Mouse (Mus musculus) ES-Bruce4 (cell line): Measurements from ENCODE around the gene Ddx56. TPM values are rescaled to one million over a fixed set of nuclear protein-coding genes. Genes with fewer than 3 reads are reported as not detected.

Experiments used
- H3K27ac ChIP-seq: 2 replicates; pipeline ENCODE4 v1.5.1; 2012; ENCODE audit warnings: low read length, inconsistent platforms; ENCODE audit not compliant: insufficient read depth
- H3K27me3 ChIP-seq: 2 replicates; pipeline ENCODE4 v1.6.1; 2012; ENCODE audit warnings: mild to moderate bottlenecking, low read length, inconsistent platforms; ENCODE audit not compliant: control insufficient read depth, poor library complexity, insufficient read depth, severe bottlenecking
- H3K36me3 ChIP-seq: 2 replicates; pipeline ENCODE4 v1.6.1; 2012; ENCODE audit warnings: inconsistent platforms, mild to moderate bottlenecking, low read length, moderate library complexity; ENCODE audit not compliant: control insufficient read depth, poor library complexity, insufficient read depth, severe bottlenecking
- H3K4me1 ChIP-seq: one replicate; pipeline ENCODE4 v1.8.1; 2011; ENCODE audit warnings: low read length; ENCODE audit not compliant: control insufficient read depth, insufficient read depth
- H3K4me3 ChIP-seq: 2 replicates; pipeline ENCODE4 v1.5.1; 2011; ENCODE audit warnings: low read depth, mild to moderate bottlenecking, low read length
- H3K9ac ChIP-seq: 2 replicates; pipeline ENCODE4 v1.6.1; 2012; ENCODE audit warnings: low read depth, mild to moderate bottlenecking, inconsistent platforms; ENCODE audit not compliant: poor library complexity, severe bottlenecking
- H3K9me3 ChIP-seq: replicated peaks from 2 replicates; pipeline ENCODE4 v1.6.1; 2012; ENCODE audit warnings: mild to moderate bottlenecking, low read length, inconsistent platforms; ENCODE audit not compliant: control insufficient read depth, poor library complexity, insufficient read depth, severe bottlenecking
- CTCF ChIP-seq: IDR thresholded peaks from one replicate; pipeline ENCODE4 v1.8.1; 2011; ENCODE audit warnings: low read depth, low read length
- EP300 ChIP-seq: IDR thresholded peaks from 2 replicates; pipeline ENCODE4 v1.6.1; 2011; ENCODE audit warnings: low read depth, low read length; ENCODE audit not compliant: insufficient read depth
- POLR2A ChIP-seq: IDR thresholded peaks from one replicate; pipeline ENCODE4 v1.8.1; 2011; ENCODE audit warnings: low read length; ENCODE audit not compliant: insufficient read depth
- polyA plus RNA-seq: library from polyadenylated mRNA; stranded (reverse); fragments of >200 nt; gene quantifications from 2 replicates; pipeline ENCODE4 v1.2.4, GENCODE M21; 2011; ENCODE audit warnings: low read depth; ENCODE audit not compliant: missing spikeins, insufficient read depth, insufficient read length

Gene Ddx56
- polyA plus RNA-seq, 1 experiment, result 60.4 TPM

DNA sequence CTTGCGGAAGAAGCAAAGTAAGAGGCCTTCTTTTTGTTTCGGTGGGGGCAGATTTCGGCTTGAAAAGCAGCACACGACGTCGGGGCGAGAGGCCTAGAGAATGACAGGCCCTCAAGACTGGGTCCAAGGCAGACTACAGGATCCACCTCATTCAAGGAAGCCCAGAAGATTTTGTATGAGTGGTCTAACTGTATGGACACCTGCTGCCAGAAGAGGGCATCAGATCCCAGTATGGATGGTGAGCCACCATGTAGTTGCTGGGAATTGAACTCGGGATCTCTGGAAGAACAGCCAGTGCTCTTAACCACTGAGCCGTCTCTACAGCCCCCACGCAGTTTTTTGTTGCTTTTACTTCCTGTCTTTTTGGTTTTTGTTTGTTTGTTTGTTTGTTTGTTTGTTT lies 45.4 kb downstream of the Ddx56 start:
- H3K36me3 ChIP-seq, result no peaks in the 10 kb centered on the region
- no peak overlapping the region for H3K9ac ChIP-seq
- no peaks in the 10 kb centered on the region for H3K9me3 ChIP-seq
- no peak overlapping the region for H3K27ac ChIP-seq
- peaks cover 3% of the 10 kb centered on the region for H3K4me1 ChIP-seq
- no peaks in the 10 kb centered on the region for H3K27me3 ChIP-seq
- H3K4me3 ChIP-seq, result no peak overlapping the region
- TF ChIP-seq CTCF, result no peak
- no peak for TF ChIP-seq POLR2A
- no peak for TF ChIP-seq EP300

DNA sequence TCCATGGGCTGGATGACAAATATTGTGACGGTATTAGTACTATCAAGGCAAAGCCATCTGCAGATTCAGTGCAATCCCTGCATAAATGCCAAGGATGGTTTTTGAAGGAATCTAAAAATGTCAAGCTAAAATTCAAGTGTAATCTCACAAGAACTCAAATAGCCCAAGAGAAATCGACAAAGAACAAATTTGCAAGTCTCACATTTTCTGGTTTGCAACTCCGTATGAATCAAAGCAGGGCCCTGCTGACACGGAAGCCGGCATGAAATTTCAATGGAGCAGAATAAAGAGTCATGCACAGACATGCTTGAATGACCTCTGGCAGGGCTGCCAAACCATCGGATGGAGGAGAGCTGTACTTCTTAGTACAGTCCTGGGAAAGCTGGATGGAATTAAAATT lies 47.6 kb downstream of the Ddx56 start:
- TF ChIP-seq CTCF (no peak), EP300 (no peak), POLR2A (no peak)

DNA sequence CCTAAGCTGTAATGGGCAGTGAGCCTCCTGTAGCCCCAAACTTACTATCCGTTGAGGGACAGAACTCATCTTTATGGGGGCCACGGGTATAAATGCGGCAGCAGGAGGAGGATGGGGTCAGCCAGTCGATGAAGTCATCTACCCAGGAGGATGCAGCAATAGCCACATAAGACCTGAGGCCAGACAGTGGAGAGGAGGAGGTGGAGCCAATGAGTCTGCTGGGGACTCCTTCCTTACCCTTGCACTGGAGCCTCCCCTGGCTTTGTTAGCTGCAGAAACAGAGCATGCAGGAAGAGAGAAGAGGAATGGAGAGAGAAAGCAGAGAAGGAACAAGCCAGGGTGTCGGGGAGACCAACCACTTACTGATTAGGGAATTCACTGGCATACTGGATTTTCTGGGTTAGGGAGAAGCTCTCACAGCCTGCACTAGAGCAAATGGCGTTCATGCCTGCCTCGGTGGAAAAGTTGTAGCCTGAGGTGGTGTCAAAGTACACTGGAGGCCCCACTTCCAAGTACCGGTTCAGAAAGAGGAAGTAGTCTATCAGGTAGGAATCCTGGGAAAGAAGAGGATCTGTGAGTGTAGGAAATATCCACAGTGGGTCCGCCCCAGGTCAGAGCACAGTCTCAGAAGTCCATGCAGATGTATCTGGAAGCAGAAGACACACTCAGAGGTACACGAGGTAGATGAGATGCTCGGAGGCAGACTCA lies 49.2 kb downstream of the Ddx56 start:
- Histone ChIP-seq H3K27ac (no peak overlapping the region), H3K4me3 (no peak overlapping the region), H3K9ac (no peak overlapping the region), H3K4me1 (no peaks in the 10 kb centered on the region), H3K36me3 (no peaks in the 10 kb centered on the region), H3K9me3 (no peaks in the 10 kb centered on the region), H3K27me3 (no peaks in the 10 kb centered on the region)
- TF ChIP-seq CTCF (no peak), EP300 (no peak), POLR2A (no peak)

More for the DNA sequence above, 47.6 kb downstream of the Ddx56 start:
- H3K9ac ChIP-seq, result no peak overlapping the region
- H3K36me3 ChIP-seq, result no peaks in the 10 kb centered on the region
- H3K9me3 ChIP-seq, result no peaks in the 10 kb centered on the region
- no peak overlapping the region for H3K4me3 ChIP-seq
- H3K27ac ChIP-seq, result no peak overlapping the region
- no peaks in the 10 kb centered on the region for H3K27me3 ChIP-seq
- no peaks in the 10 kb centered on the region for H3K4me1 ChIP-seq

GRCm38 (mm10) chr11:6216834-6217233 lies 50.7 kb downstream of the Ddx56 start:
- H3K27ac ChIP-seq, result no peak overlapping the region
- H3K27me3 ChIP-seq, result no peaks in the 10 kb centered on the region
- no peak overlapping the region for H3K4me3 ChIP-seq
- no peaks in the 10 kb centered on the region for H3K9me3 ChIP-seq
- no peak overlapping the region for H3K9ac ChIP-seq
- H3K36me3 ChIP-seq, result no peaks in the 10 kb centered on the region
- TF ChIP-seq POLR2A (no peak), EP300 (no peak), CTCF (no peak)
- no peaks in the 10 kb centered on the region for H3K4me1 ChIP-seq

Other genes starting within 250 kb of the Ddx56 start
- 8.9 and 12.8 TPM in 2 replicates for gene Camk2b, start 201.4 kb downstream of the Ddx56 start, polyA plus RNA-seq
- gene A730071L15Rik, start 67.7 kb downstream of the Ddx56 start, polyA plus RNA-seq, result 0.41 and 0.49 TPM in 2 replicates
- gene Nudcd3, start 67.4 kb downstream of the Ddx56 start, polyA plus RNA-seq, result 77.6 and 78.2 TPM in 2 replicates
- 0.45 and 0.75 TPM in 2 replicates for gene Npc1l1, start 37.6 kb downstream of the Ddx56 start, polyA plus RNA-seq
- 38.5 and 41.5 TPM in 2 replicates for gene Tmed4, start 7.1 kb upstream of the Ddx56 start, polyA plus RNA-seq
- 75.7 and 77.6 TPM in 2 replicates for gene Ogdh, start 23.9 kb upstream of the Ddx56 start, polyA plus RNA-seq
- 51.5 and 59.4 TPM in 2 replicates for gene Zmiz2, start 121.3 kb upstream of the Ddx56 start, polyA plus RNA-seq
- gene Ppia, start 147.7 kb upstream of the Ddx56 start, polyA plus RNA-seq, result 2,132 and 2,301 TPM in 2 replicates
- gene H2afv, start 176.7 kb upstream of the Ddx56 start, polyA plus RNA-seq, result 200 and 218 TPM in 2 replicates
- 49.8 and 52.0 TPM in 2 replicates for gene Purb, start 208.1 kb upstream of the Ddx56 start, polyA plus RNA-seq